Mouse (Mus musculus) liver, adult 10 weeks (tissue): ENCODE measurements around the gene Vmn1r10. TPM values are rescaled to one million over a fixed set of nuclear protein-coding genes. Genes with fewer than 3 reads are reported as not detected.

Source experiments
- polyA plus RNA-seq: library from polyadenylated mRNA; stranded (reverse); fragments of 350-450 nt; fragmentation: Illumina TruSeq; extraction: RNeasy Lipid Tissue Mini Kit (QIAGEN cat#74804); gene quantifications from one replicate; pipeline ENCODE4 v1.2.3, GENCODE M21; 2014; ENCODE audit warnings: low read depth, low replicate concordance

Gene Vmn1r10
- not detected for polyA plus RNA-seq

GRCm38 (mm10) chr6:57109154-57109553 lies at the start of gene Vmn1r10:
Vmn1r10 (plus strand) TSS chr6:57109454.

GRCm38 (mm10) chr6:57066487-57066886 lies 42.8 kb upstream of the Vmn1r10 start, which contains the start of gene Vmn1r9:
Vmn1r9 (plus strand) TSS chr6:57066787.

GRCm38 (mm10) chr6:57133155-57133554 lies 23.9 kb downstream of the Vmn1r10 start, which contains the start of gene Vmn1r11:
Vmn1r11 (plus strand) TSS chr6:57133455.

GRCm38 (mm10) chr6:57156619-57157018 lies 47.4 kb downstream of the Vmn1r10 start, which contains the start of gene Vmn1r12:
Vmn1r12 (plus strand) TSS chr6:57156919.

Other genes with a start within 250 kb of the Vmn1r10 start
- gene Nt5c3, start 185.5 kb upstream of the Vmn1r10 start, polyA plus RNA-seq, result 65.5 TPM
- gene Vmn1r4, start 185.4 kb upstream of the Vmn1r10 start, polyA plus RNA-seq, result 0.42 TPM
- not detected for gene Vmn1r5, start 139.2 kb upstream of the Vmn1r10 start, polyA plus RNA-seq
- not detected for gene Vmn1r6, start 112.2 kb upstream of the Vmn1r10 start, polyA plus RNA-seq
- not detected for gene Vmn1r7, start 84.1 kb upstream of the Vmn1r10 start, polyA plus RNA-seq
- not detected for gene Vmn1r8, start 77.2 kb upstream of the Vmn1r10 start, polyA plus RNA-seq
- not detected for gene Vmn1r9, start 42.7 kb upstream of the Vmn1r10 start, polyA plus RNA-seq
- not detected for gene Vmn1r11, start 24.0 kb downstream of the Vmn1r10 start, polyA plus RNA-seq
- not detected for gene Vmn1r12, start 47.5 kb downstream of the Vmn1r10 start, polyA plus RNA-seq
- gene Vmn1r13, start 93.8 kb downstream of the Vmn1r10 start, polyA plus RNA-seq, result not detected
- gene Vmn1r14, start 122.2 kb downstream of the Vmn1r10 start, polyA plus RNA-seq, result not detected
- not detected for gene Vmn1r15, start 148.5 kb downstream of the Vmn1r10 start, polyA plus RNA-seq
- gene Vmn1r16, start 220.0 kb downstream of the Vmn1r10 start, polyA plus RNA-seq, result not detected